Mouse (Mus musculus) adipocyte (in vitro differentiated cells): ENCODE results near the gene Srgap2.
"Not testable (repeated sequence)": the region's sequence is repeated elsewhere in the genome, so short reads cannot be mapped to it uniquely, and the experiment has no call there.

ENCODE experiments used
- DNase-seq: peaks from one replicate; pipeline ENCODE4 v3.0.0-alpha.2; 2016; ENCODE audit warnings: low spot score

Gene Srgap2

DNA sequence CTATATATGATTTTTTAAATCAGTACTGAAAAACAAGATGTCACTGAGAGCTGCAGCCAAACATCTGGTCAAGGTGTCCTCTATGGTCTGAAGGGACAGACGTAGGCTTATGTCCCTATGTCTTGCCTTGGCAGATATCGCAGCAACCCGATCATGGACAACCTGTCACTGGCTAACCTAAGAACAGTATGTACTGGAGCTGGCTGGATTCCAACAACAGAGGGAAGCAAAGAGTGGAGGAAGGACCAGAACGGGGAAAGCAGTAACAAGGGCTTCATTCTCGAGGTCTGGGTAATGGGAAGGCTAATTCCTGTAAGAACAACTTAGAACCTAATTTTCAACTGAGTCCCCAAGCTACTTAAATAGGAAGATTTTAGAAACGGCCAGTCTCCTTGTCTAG lies 238.2 kb downstream of the Srgap2 start:
- no peak for DNase-seq

GRCm38 (mm10) chr1:131287267-131287666 lies 239.9 kb downstream of the Srgap2 start:
- DNase-seq = no peak

DNA sequence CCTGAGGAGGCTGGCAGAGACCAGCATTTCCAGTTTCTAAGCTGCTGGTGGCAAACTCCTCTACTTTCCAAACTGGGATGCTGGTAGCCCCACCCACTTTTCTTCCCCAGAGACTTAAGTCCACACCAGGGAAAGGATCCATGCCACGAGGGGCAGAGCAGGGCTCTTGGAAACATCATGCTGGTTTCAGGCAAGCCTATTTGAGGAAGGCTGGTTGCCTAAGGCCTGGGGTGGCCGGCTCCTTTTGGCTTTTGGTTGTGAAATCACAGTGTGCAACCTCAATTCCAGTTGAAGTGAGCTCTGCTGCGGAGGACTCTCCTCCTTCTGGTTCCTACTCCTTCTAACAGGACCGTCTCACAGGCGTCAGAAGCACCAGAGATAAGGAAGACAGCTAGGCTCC lies 240.3 kb downstream of the Srgap2 start:
- peak; percentile 85 for DNase-seq

GRCm38 (mm10) chr1:131284616-131285015 lies 242.5 kb downstream of the Srgap2 start:
- DNase-seq = no peak

GRCm38 (mm10) chr1:131284167-131284566 lies 243.0 kb downstream of the Srgap2 start:
- no peak for DNase-seq

- DNase-seq = no peak
These were observed 245.4 kb downstream of the Srgap2 start for GRCm38 (mm10) chr1:131281731-131282130.

- no peak for DNase-seq
These were observed 246.9 kb downstream of the Srgap2 start for GRCm38 (mm10) chr1:131280280-131280679.

DNA sequence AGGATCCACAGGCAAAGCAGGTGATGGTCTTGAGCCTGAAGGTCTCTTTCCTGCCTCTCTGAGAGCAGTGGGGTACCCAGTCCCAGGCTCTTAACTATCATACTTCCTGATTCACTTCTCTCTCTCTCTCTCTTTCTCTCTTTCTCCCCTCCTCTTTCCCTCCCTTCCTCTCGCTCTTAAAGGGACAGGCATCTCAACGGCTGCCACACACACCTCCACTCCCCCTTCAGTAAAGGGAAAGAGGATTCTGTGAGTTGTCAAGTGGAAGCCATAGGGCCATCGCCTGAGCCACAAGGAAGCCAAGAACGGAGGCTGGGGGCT lies 247.7 kb downstream of the Srgap2 start, which contains the start of gene Ikbke:
Gene Ikbke (minus strand): TSS at position 151 of the 321 bp plus-strand sequence.
- no peak for DNase-seq

- no peak for DNase-seq
These were observed 248.3 kb downstream of the Srgap2 start for GRCm38 (mm10) chr1:131278606-131279455.

DNA sequence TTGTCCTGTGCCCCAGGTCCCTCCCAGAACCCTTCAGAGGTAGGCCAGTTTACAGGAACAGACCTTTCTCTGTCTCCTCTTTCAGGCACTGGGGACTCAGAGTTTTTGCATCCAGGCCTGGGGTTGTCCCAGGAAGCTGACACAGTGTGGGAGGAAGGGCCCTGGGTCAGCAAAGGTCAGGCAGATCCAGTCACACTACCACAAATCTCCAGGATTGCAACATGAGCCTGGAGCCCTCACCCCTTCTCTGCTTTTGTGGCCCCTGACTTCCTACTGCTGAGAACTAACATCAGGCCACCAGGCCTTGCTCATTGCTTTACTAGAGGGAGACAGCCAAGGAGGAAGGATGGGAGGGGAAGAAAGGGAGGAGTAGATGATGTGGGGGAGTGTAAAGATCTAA lies 250.3 kb downstream of the Srgap2 start:
- DNase-seq = no peak

DNA sequence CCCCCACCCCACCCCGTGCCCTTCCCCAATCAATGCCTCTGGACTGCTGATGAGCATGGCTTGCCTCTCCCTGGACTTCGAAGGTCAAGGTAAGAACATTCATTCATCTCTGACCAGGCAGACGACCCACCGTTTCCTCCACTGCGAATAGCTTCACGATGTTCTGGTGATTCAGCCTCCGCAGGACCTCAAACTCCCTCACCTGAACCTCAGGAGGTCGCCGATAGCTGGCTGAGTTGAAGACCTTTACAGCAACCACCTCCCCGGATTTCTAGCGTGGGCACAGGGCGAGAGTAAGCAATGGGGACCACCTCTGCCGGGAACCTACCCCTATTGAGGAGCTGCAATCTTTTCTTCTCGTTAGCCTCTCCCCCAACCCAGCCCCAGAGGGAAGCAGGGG lies 251.6 kb downstream of the Srgap2 start:
- DNase-seq = no peak

DNA sequence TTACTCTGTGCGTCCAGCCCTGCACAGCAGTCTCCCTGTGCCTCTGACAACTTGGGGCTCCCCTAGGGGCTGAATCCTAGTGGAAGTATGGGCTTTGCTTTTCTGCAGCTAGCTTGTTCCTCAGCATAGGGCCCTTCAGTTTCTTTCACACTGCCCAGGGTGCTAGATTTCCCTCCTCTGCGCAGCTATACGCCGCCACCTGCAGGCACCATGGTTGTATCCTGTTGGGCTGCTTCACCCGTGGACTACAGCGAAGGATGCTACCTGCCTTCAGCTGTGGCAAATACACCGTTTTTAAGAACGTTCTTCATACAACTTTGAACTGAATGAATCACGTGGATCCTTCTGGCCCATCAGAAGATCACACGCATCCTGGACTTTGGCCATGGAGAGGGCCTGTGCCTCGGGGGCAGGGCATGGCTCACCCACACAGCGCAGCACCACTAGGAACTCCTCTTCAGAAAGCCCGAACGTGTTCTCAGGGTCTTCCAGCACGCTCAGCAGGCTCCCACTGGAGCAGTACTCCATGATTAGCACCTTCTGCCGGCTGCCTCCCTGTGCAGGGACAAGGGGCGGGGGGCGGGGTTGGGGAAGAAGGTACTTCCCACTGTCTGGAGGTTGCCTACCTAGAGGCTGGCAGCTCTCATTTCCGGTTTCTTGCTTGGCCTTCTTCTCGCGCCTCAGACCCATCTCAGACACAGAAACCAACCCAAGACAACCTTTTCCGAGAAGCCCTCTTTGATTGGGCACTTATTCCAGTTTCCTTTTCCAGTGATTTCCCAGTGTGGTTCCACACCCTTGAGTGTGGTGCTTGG lies 252.2 kb downstream of the Srgap2 start:
- no peak for DNase-seq

DNA sequence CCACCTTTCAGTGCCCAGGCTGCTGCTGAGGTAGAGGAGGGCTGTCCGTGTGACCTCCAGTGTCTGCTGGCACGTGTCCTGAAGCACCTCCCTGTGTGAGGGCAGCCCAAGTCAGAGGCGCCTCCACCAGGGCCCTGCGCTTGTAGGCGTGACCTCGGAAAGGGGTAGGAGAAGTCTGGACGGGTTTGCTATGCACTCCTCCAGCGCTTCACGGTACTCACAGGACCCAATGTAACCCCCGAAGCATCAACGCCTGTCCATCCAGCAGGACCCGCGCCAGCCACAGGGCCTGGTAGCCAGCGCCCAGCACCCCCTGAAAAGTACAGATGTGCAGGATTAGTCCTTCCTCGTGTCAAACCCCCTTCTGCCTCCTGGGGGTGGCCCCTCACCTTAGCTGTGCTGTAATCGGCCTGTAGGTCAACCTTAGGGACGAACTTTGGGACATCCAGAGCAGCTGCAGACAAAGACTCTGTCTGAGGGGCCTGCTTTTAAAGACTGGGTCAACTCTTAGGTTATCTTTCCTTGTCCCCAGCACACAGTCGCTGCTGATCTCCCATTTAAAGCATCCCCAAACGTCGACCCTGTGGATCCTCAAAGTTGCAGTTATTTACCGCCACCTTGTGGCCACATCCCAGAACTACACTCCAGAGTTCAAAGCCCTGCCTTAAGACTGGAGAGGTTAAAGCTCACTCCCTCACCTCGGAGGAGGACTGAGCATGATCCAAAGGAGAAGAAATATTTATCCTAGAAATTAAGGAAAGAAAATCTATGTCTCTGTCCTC lies 257.2 kb downstream of the Srgap2 start:
- peak; percentile 72 for DNase-seq

- DNase-seq = no peak
These were observed 258.4 kb downstream of the Srgap2 start for GRCm38 (mm10) chr1:131268776-131269175.

DNA sequence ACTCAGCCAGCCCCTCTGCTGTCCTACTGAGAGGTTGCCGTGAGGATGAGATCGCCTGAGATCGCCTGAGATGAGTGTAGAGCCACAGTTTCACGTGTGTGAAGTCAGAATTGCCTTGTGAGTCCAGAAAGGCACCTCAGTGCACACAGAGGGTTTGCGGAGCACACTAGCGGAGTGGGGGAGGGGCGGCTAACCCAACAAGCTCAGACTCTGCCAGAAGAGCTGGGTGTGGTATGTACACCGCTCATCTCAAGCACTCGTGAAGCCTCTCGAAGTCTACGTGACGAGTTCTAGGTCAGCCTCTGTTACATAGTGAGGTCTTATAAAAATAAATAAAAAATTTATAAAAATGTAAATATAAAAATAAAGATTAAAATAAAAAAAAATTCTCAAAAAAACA lies 263.2 kb downstream of the Srgap2 start:
- DNase-seq = no peak

- peak; percentile 71 for DNase-seq
These were observed 266.9 kb downstream of the Srgap2 start for GRCm38 (mm10) chr1:131260309-131260656.

- no peak for DNase-seq
These were observed 267.4 kb downstream of the Srgap2 start for GRCm38 (mm10) chr1:131259632-131260308.

GRCm38 (mm10) chr1:131257288-131257687 lies 269.9 kb downstream of the Srgap2 start:
- no peak for DNase-seq

- DNase-seq = not testable (repeated sequence)
These were observed 274.5 kb downstream of the Srgap2 start for GRCm38 (mm10) chr1:131252516-131253250.

DNA sequence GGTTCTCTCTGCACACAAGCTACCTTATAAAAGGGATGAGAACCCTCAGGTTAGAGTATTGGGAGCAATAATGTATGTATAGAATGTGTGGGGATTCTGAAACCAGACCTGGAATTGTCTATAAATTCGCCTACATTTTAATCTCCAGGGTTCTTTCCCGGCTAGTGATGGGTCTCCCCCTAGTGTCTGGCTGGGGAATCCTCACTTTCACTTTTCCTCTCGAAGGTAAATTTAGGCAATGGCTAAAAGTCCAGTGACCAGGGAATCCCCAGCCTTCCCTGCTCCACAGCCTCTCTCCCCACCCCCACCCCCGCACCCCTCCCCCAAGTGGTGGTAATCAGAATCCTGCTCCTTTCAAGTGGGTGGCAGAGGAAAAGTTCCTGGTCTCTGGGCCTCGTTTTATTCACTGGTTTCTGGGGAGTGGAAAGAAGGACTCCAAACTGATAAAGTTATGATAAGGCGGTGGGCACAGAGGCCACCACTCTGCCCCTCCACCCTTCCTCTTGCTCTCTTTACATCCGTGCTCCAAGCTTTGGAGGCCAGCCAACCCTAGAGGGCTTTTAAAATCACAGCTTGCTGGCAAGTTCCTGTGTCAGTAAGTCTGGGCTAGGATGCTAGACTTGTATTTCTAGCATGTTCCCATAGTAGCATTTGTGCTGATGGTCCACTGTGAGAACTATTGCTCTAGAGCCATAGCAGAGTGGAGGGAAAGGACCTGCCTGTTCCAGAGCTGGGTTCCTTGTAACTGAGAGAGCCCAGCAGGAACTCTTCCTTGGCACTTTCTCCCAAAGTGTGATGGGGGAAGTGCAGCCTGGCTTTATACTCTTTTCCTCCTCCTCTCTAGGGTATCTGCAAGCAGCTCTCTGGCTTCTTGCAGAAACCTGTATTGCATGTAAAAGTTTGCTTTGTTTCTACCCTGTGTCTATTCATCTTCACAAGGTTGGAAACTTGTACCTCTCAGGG lies 280.4 kb downstream of the Srgap2 start:
- peak; percentile 78 for DNase-seq
